Mouse (Mus musculus): ENCODE measurements around the gene Fcho1.

DNA sequence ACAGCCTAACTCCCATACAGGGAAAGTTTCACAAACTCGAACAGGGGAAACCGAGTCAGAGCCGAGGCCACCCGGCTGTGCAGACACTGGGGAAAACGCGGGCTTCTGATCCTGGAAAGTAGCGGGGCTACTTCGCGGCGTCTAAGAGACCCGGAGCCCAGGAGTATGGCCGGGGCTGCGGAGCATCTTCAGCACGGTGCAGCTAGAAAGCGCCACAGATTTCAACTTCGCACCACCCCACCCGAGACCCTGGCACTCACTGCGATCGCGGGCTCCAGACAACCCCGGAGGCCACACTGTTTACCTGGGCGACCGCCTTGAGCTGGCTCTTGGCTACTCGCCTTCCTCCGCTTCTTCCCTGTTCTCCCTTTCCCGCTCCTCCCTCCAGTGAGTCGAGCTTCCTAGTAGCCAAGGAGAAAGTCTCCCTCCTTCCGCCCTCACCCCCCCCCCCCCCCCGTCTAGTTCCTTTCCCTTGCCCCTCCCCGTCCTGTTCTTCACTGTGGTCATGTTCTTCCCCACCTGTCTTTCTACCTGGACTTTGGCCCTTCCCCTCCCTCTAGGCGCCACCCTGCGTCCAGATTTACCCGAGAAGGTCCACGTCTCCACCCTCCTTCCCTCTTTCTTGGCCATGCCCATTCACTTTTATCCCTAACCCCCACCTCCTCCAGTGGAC, 24.0 kb downstream of the Fcho1 start, which contains the start of gene B3gnt3:
- TF ChIP-seq GATA1 (IDR thresholded peaks at IDR 0.05; ENCODE audit: borderline replicate concordance, low read length), result no peak
- no peak for TF ChIP-seq FLI1 (IDR thresholded peaks at IDR 0.05; ENCODE audit: low read length)

Measured in megakaryocyte, embryonic 14.5 days (primary cell).